Mouse (Mus musculus) kidney, embryonic 16.5 days (tissue): ENCODE measurements around the gene Gtf3c1. TPM values are rescaled to one million over a fixed set of nuclear protein-coding genes. Genes with fewer than 3 reads are reported as not detected.

Source experiments
- ATAC-seq: fragments of 200-750 bp; cut with Nextera tagmentation; 2 replicates; pipeline ENCODE4 v1.8.0; 2017; ENCODE audit warnings: moderate TSS enrichment; ENCODE audit not compliant: low FRiP score, low TSS enrichment
- H3K27ac ChIP-seq: fragments of 300-500 bp; sonication (generic); 2 replicates; pipeline ENCODE4 v1.5.1; 2014; ENCODE audit warnings: low read length
- H3K27me3 ChIP-seq: fragments of 300-500 bp; sonication (generic); 2 replicates; pipeline ENCODE4 v1.6.1; 2014; ENCODE audit warnings: low read length, control low read depth, mixed read lengths; ENCODE audit not compliant: insufficient read depth
- H3K36me3 ChIP-seq: fragments of 300-500 bp; sonication (generic); 2 replicates; pipeline ENCODE4 v1.6.1; 2014; ENCODE audit warnings: low read length, control low read depth, mixed read lengths; ENCODE audit not compliant: insufficient read depth
- H3K4me1 ChIP-seq: fragments of 300-500 bp; sonication (generic); 2 replicates; pipeline ENCODE4 v1.6.1; 2014; ENCODE audit warnings: low read length, control low read depth, mixed read lengths; ENCODE audit not compliant: insufficient read depth
- H3K4me2 ChIP-seq: fragments of 300-500 bp; sonication (generic); replicated peaks from 2 replicates; pipeline ENCODE4 v1.6.1; 2014; ENCODE audit warnings: low read depth, low read length
- H3K4me3 ChIP-seq: fragments of 300-500 bp; sonication (generic); 2 replicates; pipeline ENCODE4 v1.5.1; 2014; ENCODE audit warnings: mild to moderate bottlenecking, low read length
- H3K9ac ChIP-seq: fragments of 300-500 bp; sonication (generic); replicated peaks from 2 replicates; pipeline ENCODE4 v1.6.1; 2014; ENCODE audit warnings: low read length
- H3K9me3 ChIP-seq: fragments of 300-500 bp; sonication (generic); 2 replicates; pipeline ENCODE4 v1.6.1; 2016; ENCODE audit warnings: low read length, control low read depth
- WGBS: fragments of 180-500 bp; shearing (Covaris S2); extraction: QIAGEN DNeasy Blood & Tissue Kit; methylation state at CpG from one replicate; pipeline ENCODE4 v1.1.7; 2014; 5-methylcytosine and 5-hydroxymethylcytosine counted together
- polyA plus RNA-seq: library from polyadenylated mRNA; unstranded; fragments of >200 nt; fragmentation: Nextera tagmentation; extraction: Ambion mirVana; gene quantifications from 2 replicates; pipeline ENCODE4 v1.2.1, GENCODE M21; 2015

Gene Gtf3c1
- polyA plus RNA-seq, 1 experiment from 2014 or later = 31.5 TPM

- Histone ChIP-seq H3K27ac (no peak overlapping the region), H3K27me3 (no peaks in the 10 kb centered on the region), H3K4me1 (peaks cover 8% of the 10 kb centered on the region), H3K9me3 (no peaks in the 10 kb centered on the region), H3K36me3 (no peaks in the 10 kb centered on the region), H3K9ac (no peak overlapping the region), H3K4me3 (no peak overlapping the region), H3K4me2 (no peak overlapping the region)
- no peak for ATAC-seq
- 68% methylated on average over 10 of the region's 10 CpGs for WGBS
These were observed 107.4 kb downstream of the Gtf3c1 start for GRCm38 (mm10) chr7:125600136-125600535.

GRCm38 (mm10) chr7:125599373-125599973 is 108.1 kb downstream of the Gtf3c1 start:
- ATAC-seq = no peak
- H3K4me3 ChIP-seq = no peak overlapping the region
- H3K36me3 ChIP-seq = no peaks in the 10 kb centered on the region
- peaks cover 8% of the 10 kb centered on the region for H3K4me1 ChIP-seq
- no peak overlapping the region for H3K9ac ChIP-seq
- H3K27me3 ChIP-seq = no peaks in the 10 kb centered on the region
- H3K9me3 ChIP-seq = no peaks in the 10 kb centered on the region
- WGBS = 47% methylated on average over 4 of the region's 4 CpGs
- no peak overlapping the region for H3K27ac ChIP-seq
- no peak overlapping the region for H3K4me2 ChIP-seq

GRCm38 (mm10) chr7:125597516-125598347 is 109.8 kb downstream of the Gtf3c1 start:
- WGBS = 89% methylated on average over 11 of the region's 11 CpGs
- Histone ChIP-seq H3K36me3 (no peaks in the 10 kb centered on the region), H3K9me3 (no peaks in the 10 kb centered on the region), H3K27me3 (no peaks in the 10 kb centered on the region), H3K4me2 (no peak overlapping the region), H3K27ac (no peak overlapping the region), H3K4me3 (no peak overlapping the region), H3K9ac (no peak overlapping the region), H3K4me1 (peaks cover 8% of the 10 kb centered on the region)
- no peak for ATAC-seq

- Histone ChIP-seq H3K9ac (no peak overlapping the region), H3K4me2 (no peak overlapping the region)
- WGBS = 90% methylated on average over 9 of the region's 9 CpGs
These were observed 110.5 kb downstream of the Gtf3c1 start for GRCm38 (mm10) chr7:125597083-125597482.

GRCm38 (mm10) chr7:125596406-125596805 is 111.2 kb downstream of the Gtf3c1 start:
- Histone ChIP-seq H3K36me3 (no peaks in the 10 kb centered on the region), H3K9me3 (no peaks in the 10 kb centered on the region), H3K27me3 (no peaks in the 10 kb centered on the region), H3K27ac (no peak overlapping the region), H3K4me2 (no peak overlapping the region), H3K4me3 (no peak overlapping the region), H3K9ac (no peak overlapping the region), H3K4me1 (peaks cover 8% of the 10 kb centered on the region)
- 61% methylated on average over 3 of the region's 3 CpGs for WGBS
- no peak for ATAC-seq

More at GRCm38 (mm10) chr7:125597083-125597482, 110.5 kb downstream of the Gtf3c1 start:
- Histone ChIP-seq H3K27ac (no peak overlapping the region), H3K4me1 (peaks cover 8% of the 10 kb centered on the region), H3K36me3 (no peaks in the 10 kb centered on the region), H3K27me3 (no peaks in the 10 kb centered on the region), H3K9me3 (no peaks in the 10 kb centered on the region), H3K4me3 (no peak overlapping the region)
- ATAC-seq = no peak

GRCm38 (mm10) chr7:125593831-125594230 is 113.7 kb downstream of the Gtf3c1 start:
- H3K9ac ChIP-seq = no peak overlapping the region
- 90% methylated on average over 4 of the region's 4 CpGs for WGBS
- ATAC-seq = no peak
- H3K27me3 ChIP-seq = no peaks in the 10 kb centered on the region
- no peaks in the 10 kb centered on the region for H3K36me3 ChIP-seq
- H3K4me1 ChIP-seq = no peaks in the 10 kb centered on the region
- no peak overlapping the region for H3K27ac ChIP-seq
- H3K9me3 ChIP-seq = no peaks in the 10 kb centered on the region
- H3K4me2 ChIP-seq = no peak overlapping the region
- no peak overlapping the region for H3K4me3 ChIP-seq

Other genes with a start within 250 kb of the Gtf3c1 start
- 131 and 137 TPM in 2 replicates for gene Nsmce1, start 216.2 kb downstream of the Gtf3c1 start, polyA plus RNA-seq
- 11.5 and 13.1 TPM in 2 replicates for gene Il4ra, start 155.7 kb downstream of the Gtf3c1 start, polyA plus RNA-seq
- gene Il21r, start 104.4 kb downstream of the Gtf3c1 start, polyA plus RNA-seq = 0.34 and 0.35 TPM in 2 replicates
- gene D430042O09Rik, start 108 bp upstream of the Gtf3c1 start, polyA plus RNA-seq = 10.1 and 10.3 TPM in 2 replicates